Mouse (Mus musculus) neural tube, embryonic 11.5 days (tissue): ENCODE results near the gene Aldh1b1. TPM values are rescaled to one million over a fixed set of nuclear protein-coding genes. Genes with fewer than 3 reads are reported as not detected.
A peak's percentile ranks its signal among the peaks of the same experiment; 100 is the strongest.

Source experiments
- ATAC-seq: fragments of 200-750 bp; cut with Nextera tagmentation; 2 replicates; pipeline ENCODE4 v1.8.0; 2017; ENCODE audit warnings: moderate number of reproducible peaks, mild to moderate bottlenecking, moderate TSS enrichment, moderate library complexity; ENCODE audit not compliant: insufficient read depth, low FRiP score, low TSS enrichment
- DNase-seq: peaks from one replicate; pipeline ENCODE4 v3.0.0-alpha.2; 2015; ENCODE audit warnings: low spot score
- H3K27ac ChIP-seq: fragments of 300-500 bp; sonication (generic); 2 replicates; pipeline ENCODE4 v1.5.1; 2014; ENCODE audit warnings: low read depth, mild to moderate bottlenecking, low read length
- H3K27me3 ChIP-seq: fragments of 300-500 bp; sonication (generic); 2 replicates; pipeline ENCODE4 v1.6.1; 2014; ENCODE audit warnings: mild to moderate bottlenecking, low read length, mixed read lengths; ENCODE audit not compliant: control insufficient read depth, insufficient read depth
- H3K36me3 ChIP-seq: fragments of 300-500 bp; sonication (generic); 2 replicates; pipeline ENCODE4 v1.6.1; 2014; ENCODE audit warnings: mild to moderate bottlenecking, low read length, moderate library complexity, mixed read lengths; ENCODE audit not compliant: control insufficient read depth, insufficient read depth
- H3K4me1 ChIP-seq: fragments of 300-500 bp; sonication (generic); 2 replicates; pipeline ENCODE4 v1.6.1; 2014; ENCODE audit warnings: low read length, mixed read lengths; ENCODE audit not compliant: control insufficient read depth, insufficient read depth
- H3K4me2 ChIP-seq: fragments of 300-500 bp; sonication (generic); 2 replicates; pipeline ENCODE4 v1.6.1; 2014; ENCODE audit warnings: low read depth, mild to moderate bottlenecking, moderate library complexity
- H3K4me3 ChIP-seq: fragments of 300-500 bp; sonication (generic); 2 replicates; pipeline ENCODE4 v1.5.1; 2014; ENCODE audit warnings: low read depth, low read length
- H3K9ac ChIP-seq: fragments of 300-500 bp; sonication (generic); 2 replicates; pipeline ENCODE4 v1.6.1; 2014; ENCODE audit warnings: mild to moderate bottlenecking, low read length
- H3K9me3 ChIP-seq: fragments of 300-500 bp; sonication (generic); 2 replicates; pipeline ENCODE4 v1.6.1; 2016; ENCODE audit warnings: low read length; ENCODE audit not compliant: control insufficient read depth
- WGBS: fragments of 180-500 bp; shearing (Covaris S2); extraction: QIAGEN DNeasy Blood & Tissue Kit; methylation state at CpG from one replicate; pipeline ENCODE4 v1.1.7; 2014; 5-methylcytosine and 5-hydroxymethylcytosine counted together
- polyA plus RNA-seq: library from polyadenylated mRNA; unstranded; fragments of >200 nt; fragmentation: Nextera tagmentation; extraction: Ambion mirVana; gene quantifications from 2 replicates; pipeline ENCODE4 v1.2.1, GENCODE M21; 2014

The Aldh1b1 gene
- polyA plus RNA-seq, 1 experiment from 2014 or later, result 4.6 TPM

DNA sequence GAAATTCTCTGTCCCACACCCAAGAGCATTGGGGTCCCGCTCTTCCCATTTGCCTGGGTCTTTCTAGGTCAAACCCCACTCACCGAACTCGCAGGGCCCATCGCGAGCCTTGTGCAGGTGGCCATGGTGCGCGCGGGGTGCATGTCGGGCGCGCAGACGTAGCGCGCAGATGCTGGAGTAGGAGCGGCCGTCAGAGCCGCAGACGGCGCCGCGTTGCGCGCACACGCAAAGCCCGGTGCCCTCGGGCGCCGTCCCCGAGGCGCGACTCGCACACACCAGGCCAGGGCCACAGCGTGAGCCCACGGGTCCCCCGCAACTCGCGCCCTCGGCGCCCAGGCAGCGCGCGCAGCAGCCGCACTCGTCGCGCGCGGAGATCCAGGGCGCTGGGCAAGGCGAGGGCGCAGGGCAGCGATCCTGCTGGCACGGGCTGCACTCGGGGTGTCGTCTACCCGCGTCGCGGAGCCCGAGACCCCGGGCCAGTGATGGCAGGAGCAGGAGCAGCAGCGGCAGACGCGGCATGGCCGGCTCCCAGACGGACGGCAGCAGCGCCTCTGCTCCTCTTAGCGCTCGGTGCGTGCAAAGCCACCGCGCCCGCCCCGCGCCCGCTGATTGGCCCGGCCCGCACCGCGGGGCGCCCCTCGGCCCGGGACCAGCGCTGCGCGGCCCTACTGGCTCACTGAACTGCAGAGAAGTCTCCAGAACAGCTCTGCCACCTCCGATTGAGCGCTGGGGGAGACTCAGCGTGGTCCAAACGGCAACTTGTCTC, 27.6 kb downstream of the Aldh1b1 start, which contains the start of gene Igfbpl1:
TSS of gene Igfbpl1 (minus strand) at position 649 of the 766 bp plus-strand sequence.
- H3K9ac ChIP-seq, result peak within 1 kb of the TSS; percentile 79
- H3K4me2 ChIP-seq, result peak within 1 kb of the TSS; percentile 60
- WGBS, result under 1% methylated on average over 91 of the region's 91 CpGs
- ATAC-seq, result no peak; the same call in 1 of the 2 replicates
- peaks cover 38% of the 10 kb centered on the region for H3K27me3 ChIP-seq
- H3K27ac ChIP-seq, result peak within 1 kb of the TSS; percentile 86
- H3K36me3 ChIP-seq, result no peaks in the 10 kb centered on the region
- H3K4me3 ChIP-seq, result peak within 1 kb of the TSS; percentile 57
- peaks cover 23% of the 10 kb centered on the region for H3K4me1 ChIP-seq
- peak; percentile 77 for DNase-seq
- H3K9me3 ChIP-seq, result no peaks in the 10 kb centered on the region

DNA sequence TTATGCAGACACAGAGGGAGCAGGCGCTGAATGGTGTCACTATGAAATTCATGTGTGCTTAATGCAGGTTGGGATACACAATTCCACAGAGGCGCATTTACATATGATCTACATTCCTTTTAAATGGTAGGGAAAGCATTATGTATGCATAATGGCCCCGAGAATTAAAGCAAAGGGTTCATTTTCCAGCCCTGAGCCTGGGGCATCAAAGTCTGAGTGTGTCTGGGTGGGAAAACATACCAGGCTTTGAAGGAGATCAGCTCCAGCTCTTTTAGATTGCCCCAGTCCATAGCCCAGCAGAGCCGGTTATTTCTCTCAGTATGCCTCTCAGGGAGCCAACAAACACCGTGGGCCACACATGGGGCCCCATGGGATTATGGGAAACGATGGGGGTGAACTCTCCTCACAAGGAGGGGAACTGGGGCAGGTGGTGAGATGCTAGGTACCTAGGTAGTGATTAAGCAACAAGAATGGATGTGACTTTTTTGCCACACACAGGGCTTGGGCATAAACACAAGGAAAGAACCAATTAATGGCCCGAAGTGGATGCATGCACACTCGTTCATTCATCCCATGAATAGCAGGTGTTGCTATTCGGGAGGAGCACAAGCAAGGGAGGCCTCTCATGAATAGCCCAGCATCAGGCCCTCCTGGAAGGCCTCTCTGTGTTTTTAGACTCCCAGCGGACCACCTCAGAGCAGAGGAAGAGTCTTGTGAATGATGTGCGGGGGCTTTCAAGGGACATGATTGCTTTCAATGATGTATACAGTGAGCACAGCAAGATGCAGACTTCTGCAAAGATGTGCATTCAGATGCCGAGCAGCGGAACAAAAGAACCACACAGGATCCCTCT, 31.3 kb downstream of the Aldh1b1 start:
- peaks cover 7% of the 10 kb centered on the region; the same call in 1 of the 2 replicates for H3K4me1 ChIP-seq
- H3K27ac ChIP-seq, result peak overlapping the region; percentile 73

DNA sequence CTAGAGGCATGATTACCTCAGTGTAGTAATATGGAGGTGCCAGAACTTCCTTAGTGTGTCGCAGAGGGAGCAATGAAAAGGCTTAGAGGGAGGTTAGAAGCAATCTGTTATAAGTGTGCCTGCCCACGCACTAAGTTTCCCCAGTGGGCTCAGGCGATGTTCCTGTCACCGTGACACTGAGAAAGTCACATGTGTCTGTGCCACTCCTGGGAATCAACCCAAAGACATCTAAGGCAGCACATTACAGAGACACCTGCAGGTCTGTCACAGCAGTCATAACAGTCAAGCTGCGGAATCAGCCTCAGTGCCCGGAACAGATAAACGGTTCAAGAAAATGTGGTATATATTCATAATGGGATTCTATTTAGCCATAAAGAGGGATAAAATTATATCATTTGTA, 33.2 kb downstream of the Aldh1b1 start:
- H3K4me1 ChIP-seq, result peaks cover 7% of the 10 kb centered on the region; the same call in 1 of the 2 replicates
- H3K9ac ChIP-seq, result no peak overlapping the region
- H3K4me2 ChIP-seq, result no peak overlapping the region
- H3K27me3 ChIP-seq, result peaks cover 14% of the 10 kb centered on the region
- 92% methylated on average over 7 of the region's 7 CpGs for WGBS
- DNase-seq, result no peak
- ATAC-seq, result no peak
- no peak overlapping the region for H3K27ac ChIP-seq
- no peaks in the 10 kb centered on the region for H3K36me3 ChIP-seq
- H3K4me3 ChIP-seq, result no peak overlapping the region
- H3K9me3 ChIP-seq, result no peaks in the 10 kb centered on the region

More for the DNA sequence above, 31.3 kb downstream of the Aldh1b1 start:
- WGBS, result 39% methylated on average over 13 of the region's 13 CpGs
- H3K4me3 ChIP-seq, result no peak overlapping the region
- H3K9ac ChIP-seq, result no peak overlapping the region
- H3K4me2 ChIP-seq, result no peak overlapping the region
- H3K9me3 ChIP-seq, result no peaks in the 10 kb centered on the region
- H3K27me3 ChIP-seq, result peaks cover 29% of the 10 kb centered on the region
- peak; percentile 30 for ATAC-seq
- no peaks in the 10 kb centered on the region for H3K36me3 ChIP-seq
- DNase-seq, result peak; percentile 45

DNA sequence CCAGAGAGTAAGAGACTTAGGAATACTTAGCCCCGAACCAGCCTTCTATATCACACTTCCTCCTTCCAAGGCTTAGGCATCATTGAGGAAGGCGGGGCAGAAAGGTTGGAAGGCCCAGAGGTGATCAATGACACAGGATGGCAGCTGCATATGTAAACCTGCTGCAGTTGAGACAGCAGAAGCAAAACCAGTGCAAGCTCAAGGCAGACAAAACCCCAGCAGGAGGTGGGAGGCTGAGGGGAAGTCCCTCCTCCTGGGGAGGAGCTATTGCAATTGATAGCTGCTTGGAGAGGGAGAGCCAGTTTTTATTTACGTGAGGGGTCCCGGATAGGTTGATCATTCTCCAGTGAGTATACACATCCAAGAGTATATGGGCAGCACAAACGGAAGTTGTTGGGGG, 34.6 kb downstream of the Aldh1b1 start:
- no peak overlapping the region for H3K9ac ChIP-seq
- peaks cover 7% of the 10 kb centered on the region; the same call in 1 of the 2 replicates for H3K4me1 ChIP-seq
- no peaks in the 10 kb centered on the region for H3K9me3 ChIP-seq
- H3K4me2 ChIP-seq, result no peak overlapping the region
- DNase-seq (peak; percentile 32), ATAC-seq (no peak)
- no peaks in the 10 kb centered on the region for H3K36me3 ChIP-seq
- no peak overlapping the region for H3K27ac ChIP-seq
- WGBS, result 47% methylated on average over 5 of the region's 5 CpGs
- no peak overlapping the region for H3K4me3 ChIP-seq
- H3K27me3 ChIP-seq, result 0 out of 2 replicates have a peak, but pooled peaks cover 3% of the 10 kb centered on the region

DNA sequence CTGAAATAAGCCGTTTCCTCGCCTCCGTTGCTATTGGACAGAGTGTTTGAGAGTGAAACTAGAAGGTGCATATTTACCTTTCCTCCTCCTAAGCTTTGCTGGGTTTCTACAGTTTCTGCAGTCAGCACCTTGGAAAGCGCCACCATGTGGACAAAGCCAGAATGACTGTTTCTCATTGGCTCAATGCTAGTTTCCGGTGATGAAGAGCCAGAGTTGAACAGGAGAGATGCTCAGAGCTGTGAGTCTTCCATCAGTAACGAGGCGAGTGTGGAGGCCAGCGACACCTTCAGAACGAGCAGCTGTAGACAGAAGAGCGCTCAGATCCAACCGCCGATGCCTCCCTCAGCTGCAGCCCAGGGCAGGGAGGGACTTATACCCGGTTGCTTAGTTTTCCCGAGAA, 45.5 kb downstream of the Aldh1b1 start:
- H3K4me2 ChIP-seq, result no peak overlapping the region
- 0 out of 2 replicates have a peak, but pooled peaks cover 2% of the 10 kb centered on the region for H3K4me1 ChIP-seq
- H3K9ac ChIP-seq, result no peak overlapping the region
- no peak for ATAC-seq
- H3K4me3 ChIP-seq, result no peak overlapping the region
- H3K27ac ChIP-seq, result no peak overlapping the region
- H3K9me3 ChIP-seq, result no peaks in the 10 kb centered on the region
- DNase-seq, result peak; percentile 61
- no peaks in the 10 kb centered on the region for H3K27me3 ChIP-seq
- WGBS, result 60% methylated on average over 14 of the region's 14 CpGs
- no peaks in the 10 kb centered on the region for H3K36me3 ChIP-seq

GRCm38 (mm10) chr4:45846263-45846662, 47.4 kb downstream of the Aldh1b1 start:
- H3K36me3 ChIP-seq, result no peaks in the 10 kb centered on the region
- WGBS, result 90% methylated on average over 2 of the region's 2 CpGs
- peaks cover 2% of the 10 kb centered on the region; the same call in 1 of the 2 replicates for H3K4me1 ChIP-seq

GRCm38 (mm10) chr4:45848109-45848824, 49.4 kb downstream of the Aldh1b1 start, which contains the start of gene Stra6l:
Gene Stra6l (plus strand): TSS chr4:45848664.
- Histone ChIP-seq H3K4me2 (no peak within 1 kb of the TSS), H3K27me3 (no peaks in the 10 kb centered on the region), H3K36me3 (no peaks in the 10 kb centered on the region), H3K9ac (no peak within 1 kb of the TSS), H3K4me3 (no peak within 1 kb of the TSS), H3K9me3 (no peaks in the 10 kb centered on the region), H3K4me1 (peaks cover 2% of the 10 kb centered on the region; the same call in 1 of the 2 replicates), H3K27ac (no peak within 1 kb of the TSS)
- no peak for DNase-seq
- 24% methylated on average over 10 of the region's 10 CpGs for WGBS
- ATAC-seq, result no peak

More at GRCm38 (mm10) chr4:45846263-45846662, 47.4 kb downstream of the Aldh1b1 start:
- DNase-seq (no peak), ATAC-seq (no peak)
- H3K27ac ChIP-seq, result no peak overlapping the region
- no peaks in the 10 kb centered on the region for H3K27me3 ChIP-seq
- no peak overlapping the region for H3K9ac ChIP-seq
- no peaks in the 10 kb centered on the region for H3K9me3 ChIP-seq
- no peak overlapping the region for H3K4me3 ChIP-seq
- no peak overlapping the region for H3K4me2 ChIP-seq

DNA sequence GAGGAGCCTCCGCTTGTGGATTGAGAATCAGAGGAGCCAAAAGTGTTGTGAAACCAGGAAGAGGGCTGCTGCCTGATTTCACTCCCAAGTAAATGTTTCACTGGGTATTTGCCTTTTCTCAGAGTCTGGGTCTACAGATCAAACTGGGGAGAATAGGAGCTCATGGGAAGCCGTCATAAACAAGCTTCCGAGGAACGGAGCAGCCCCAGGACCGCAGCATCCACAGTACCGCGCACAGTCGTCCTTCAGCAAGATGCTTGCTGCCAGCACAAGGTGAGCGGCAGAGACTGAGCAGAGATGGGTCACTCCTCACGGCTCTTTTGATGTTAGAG, 50.0 kb downstream of the Aldh1b1 start:
- Histone ChIP-seq H3K4me1 (peaks cover 2% of the 10 kb centered on the region; the same call in 1 of the 2 replicates), H3K27me3 (no peaks in the 10 kb centered on the region), H3K4me2 (no peak overlapping the region), H3K9ac (no peak overlapping the region), H3K9me3 (no peaks in the 10 kb centered on the region), H3K4me3 (no peak overlapping the region), H3K27ac (no peak overlapping the region), H3K36me3 (no peaks in the 10 kb centered on the region)
- ATAC-seq, result no peak
- no peak for DNase-seq
- WGBS, result 16% methylated on average over 10 of the region's 10 CpGs
